Mouse (Mus musculus): ENCODE measurements around the gene Kansl1. TPM values are rescaled to one million over a fixed set of nuclear protein-coding genes. Genes with fewer than 3 reads are reported as not detected.
A peak's percentile ranks its signal among the peaks of the same experiment; 100 is the strongest.

Gene Kansl1
- polyA plus RNA-seq, 1 experiment, result 67.1 TPM

DNA sequence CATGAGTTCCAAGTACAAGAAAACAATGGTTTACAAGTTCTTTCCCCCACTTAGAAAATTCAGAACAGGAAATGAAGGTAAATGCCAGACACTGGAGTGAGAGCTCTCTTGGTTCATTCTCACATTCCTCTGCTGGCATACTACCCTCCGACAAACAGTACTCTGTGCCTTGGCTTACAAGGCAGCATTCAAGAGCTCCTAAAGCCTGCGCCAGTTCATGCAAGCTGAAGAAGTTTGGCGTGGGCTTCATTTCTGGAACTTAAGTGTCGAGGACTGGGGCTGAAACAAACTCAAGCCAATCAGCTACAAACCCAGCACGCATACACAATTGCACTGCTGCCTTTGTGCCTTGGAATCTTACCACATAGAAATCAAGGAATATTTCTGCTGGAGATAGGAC is 136.6 kb downstream of the Kansl1 start:
- Histone ChIP-seq H3K9me3 (peaks cover 4% of the 10 kb centered on the region), H3K27me3 (replicated peaks) (peaks cover 16% of the 10 kb centered on the region), H3K4me1 (peaks cover 7% of the 10 kb centered on the region; the same call in 1 of the 2 replicates), H3K36me3 (replicated peaks; ENCODE audit: low read length) (peaks cover 56% of the 10 kb centered on the region), H3K4me3 (replicated peaks) (no peak overlapping the region)
- TF ChIP-seq GATA1 (IDR thresholded peaks at IDR 0.05; ENCODE audit: borderline replicate concordance, low read length), result no peak

DNA sequence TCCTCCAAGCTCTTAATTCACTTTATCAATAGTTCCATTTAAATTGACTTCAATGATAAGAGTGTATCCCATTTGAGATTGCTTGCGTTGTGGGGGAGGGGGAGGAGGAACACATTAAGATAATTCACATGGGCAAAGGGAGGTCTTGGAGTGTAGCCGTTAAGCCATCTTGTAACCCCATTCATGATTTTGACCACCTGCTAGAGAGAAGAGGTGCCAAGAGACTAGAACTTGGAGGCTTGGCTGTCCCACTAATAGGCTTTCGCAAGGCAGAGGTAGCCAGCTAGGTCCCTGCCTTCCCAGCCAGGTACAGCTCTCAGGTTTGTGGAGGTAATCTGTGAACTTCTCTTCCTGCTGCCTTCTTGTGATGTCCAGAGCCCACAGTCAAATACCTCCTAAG is 137.5 kb downstream of the Kansl1 start:
- Histone ChIP-seq H3K4me3 (replicated peaks) (no peak overlapping the region), H3K36me3 (replicated peaks; ENCODE audit: low read length) (peaks cover 49% of the 10 kb centered on the region), H3K27me3 (replicated peaks) (peaks cover 16% of the 10 kb centered on the region), H3K9me3 (peaks cover 7% of the 10 kb centered on the region), H3K4me1 (peaks cover 7% of the 10 kb centered on the region; the same call in 1 of the 2 replicates)
- TF ChIP-seq FLI1 (IDR thresholded peaks at IDR 0.05; ENCODE audit: low read length) (no peak), GATA1 (IDR thresholded peaks at IDR 0.05; ENCODE audit: borderline replicate concordance, low read length) (no peak)

DNA sequence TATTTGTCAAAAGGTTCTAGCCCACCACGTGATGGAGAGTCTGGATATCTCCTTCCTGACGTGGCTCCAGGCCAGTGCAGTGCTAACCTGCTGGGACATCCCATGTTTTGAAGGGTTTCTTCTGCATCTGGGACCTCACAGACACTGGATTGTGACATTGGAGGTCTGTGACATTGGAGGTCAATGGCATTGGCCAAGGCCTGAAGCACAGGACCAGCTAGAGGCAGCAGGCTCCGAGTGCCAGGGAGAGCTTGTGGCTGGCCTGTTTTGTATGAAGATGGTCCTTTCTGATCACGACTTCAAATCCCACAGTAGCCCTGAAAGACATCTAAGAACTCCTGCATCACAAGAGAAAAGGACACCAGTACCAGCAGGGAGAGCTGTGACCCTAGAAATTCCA is 138.5 kb downstream of the Kansl1 start:
- peaks cover 7% of the 10 kb centered on the region; the same call in 1 of the 2 replicates for H3K4me1 ChIP-seq
- H3K4me3 ChIP-seq (replicated peaks), result no peak overlapping the region
- peaks cover 16% of the 10 kb centered on the region for H3K27me3 ChIP-seq (replicated peaks)
- peaks cover 7% of the 10 kb centered on the region for H3K9me3 ChIP-seq
- peaks cover 39% of the 10 kb centered on the region for H3K36me3 ChIP-seq (replicated peaks; ENCODE audit: low read length)
- TF ChIP-seq GATA1 (IDR thresholded peaks at IDR 0.05; ENCODE audit: borderline replicate concordance, low read length) (no peak), FLI1 (IDR thresholded peaks at IDR 0.05; ENCODE audit: low read length) (no peak)

DNA sequence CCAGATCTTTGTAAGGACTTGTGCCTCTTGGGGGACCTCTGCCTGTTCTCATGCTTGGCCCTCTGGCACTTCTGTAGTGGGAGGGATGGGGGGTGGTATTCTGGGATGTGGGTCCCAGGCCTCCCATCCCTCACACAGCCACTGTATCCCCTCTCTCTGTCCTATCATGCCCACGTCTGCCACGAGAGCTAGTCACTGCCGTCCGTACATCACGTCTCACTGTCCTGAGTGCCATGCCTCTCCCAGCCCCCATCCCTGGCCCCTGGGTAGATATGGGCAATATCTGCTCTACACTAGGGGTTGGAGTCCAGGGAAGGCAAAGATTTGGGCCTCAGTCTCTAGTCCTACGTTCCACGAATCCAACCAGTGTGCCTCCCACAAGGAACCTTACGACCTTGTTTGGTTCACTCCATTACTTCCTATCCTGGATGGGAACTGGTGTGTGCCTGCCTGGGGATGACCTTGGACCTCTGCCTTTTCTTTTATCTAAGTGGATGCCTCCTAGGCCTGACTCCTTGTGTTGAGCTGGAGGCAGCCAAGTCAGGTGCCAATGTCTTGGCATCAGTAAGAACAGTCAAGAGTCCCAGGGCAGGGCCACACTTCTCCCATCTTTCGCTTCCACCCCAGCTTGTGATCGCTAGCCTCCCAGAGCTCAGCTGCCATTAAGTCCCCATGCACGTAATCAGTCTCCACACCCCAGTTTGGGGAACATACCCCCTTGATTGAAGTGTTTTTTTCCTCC is 139.3 kb downstream of the Kansl1 start:
- H3K4me1 ChIP-seq, result peaks cover 5% of the 10 kb centered on the region; the same call in 1 of the 2 replicates
- peaks cover 31% of the 10 kb centered on the region for H3K36me3 ChIP-seq (replicated peaks; ENCODE audit: low read length)
- no peak overlapping the region for H3K4me3 ChIP-seq (replicated peaks)
- H3K9me3 ChIP-seq, result peaks cover 7% of the 10 kb centered on the region
- TF ChIP-seq GATA1 (IDR thresholded peaks at IDR 0.05; ENCODE audit: borderline replicate concordance, low read length) (no peak), FLI1 (IDR thresholded peaks at IDR 0.05; ENCODE audit: low read length) (no peak)
- peaks cover 16% of the 10 kb centered on the region for H3K27me3 ChIP-seq (replicated peaks)

DNA sequence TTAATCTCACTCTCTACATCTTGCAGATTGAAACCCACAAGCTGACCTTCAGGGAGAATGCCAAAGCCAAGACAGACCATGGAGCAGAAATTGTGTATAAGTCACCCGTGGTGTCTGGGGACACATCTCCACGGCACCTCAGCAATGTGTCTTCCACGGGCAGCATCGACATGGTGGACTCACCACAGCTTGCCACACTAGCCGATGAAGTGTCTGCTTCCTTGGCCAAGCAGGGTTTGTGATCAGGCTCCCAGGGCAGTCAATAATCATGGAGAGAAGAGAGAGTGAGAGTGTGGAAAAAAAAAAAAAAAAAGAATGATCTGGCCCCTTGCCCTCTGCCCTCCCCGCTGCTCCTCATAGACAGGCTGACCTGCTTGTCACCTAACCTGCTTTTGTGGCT is 140.7 kb downstream of the Kansl1 start:
- Histone ChIP-seq H3K4me1 (peaks cover under 1% of the 10 kb centered on the region; the same call in 1 of the 2 replicates), H3K27me3 (replicated peaks) (peaks cover 17% of the 10 kb centered on the region), H3K9me3 (peaks cover 7% of the 10 kb centered on the region), H3K4me3 (replicated peaks) (no peak overlapping the region), H3K36me3 (replicated peaks; ENCODE audit: low read length) (peaks cover 19% of the 10 kb centered on the region)
- TF ChIP-seq GATA1 (IDR thresholded peaks at IDR 0.05; ENCODE audit: borderline replicate concordance, low read length), result no peak
- TF ChIP-seq FLI1 (IDR thresholded peaks at IDR 0.05; ENCODE audit: low read length), result no peak

DNA sequence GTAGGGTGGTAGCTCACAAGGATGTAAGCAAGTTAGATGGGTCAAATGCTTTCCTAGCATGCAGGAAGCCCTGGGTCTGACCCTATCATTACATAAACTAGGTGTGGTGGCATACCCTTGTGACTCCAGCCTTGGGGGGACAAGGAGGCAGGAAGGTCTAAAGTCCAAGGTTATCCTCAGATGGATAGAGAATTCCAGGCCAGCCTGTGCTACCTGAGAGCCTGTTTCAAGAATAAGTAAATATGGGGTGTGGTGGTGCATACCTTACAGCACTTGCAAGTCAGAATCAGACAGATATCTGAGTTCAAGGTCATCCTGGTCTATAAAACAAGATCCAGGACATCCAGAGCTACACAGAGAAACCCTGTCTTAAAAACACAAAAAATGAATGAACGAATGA is 141.2 kb downstream of the Kansl1 start:
- Histone ChIP-seq H3K27me3 (replicated peaks) (peaks cover 21% of the 10 kb centered on the region), H3K36me3 (replicated peaks; ENCODE audit: low read length) (peaks cover 14% of the 10 kb centered on the region), H3K4me1 (peaks cover 5% of the 10 kb centered on the region), H3K4me3 (replicated peaks) (no peak overlapping the region), H3K9me3 (peaks cover 7% of the 10 kb centered on the region)
- TF ChIP-seq GATA1 (IDR thresholded peaks at IDR 0.05; ENCODE audit: borderline replicate concordance, low read length) (no peak), FLI1 (IDR thresholded peaks at IDR 0.05; ENCODE audit: low read length) (no peak)

DNA sequence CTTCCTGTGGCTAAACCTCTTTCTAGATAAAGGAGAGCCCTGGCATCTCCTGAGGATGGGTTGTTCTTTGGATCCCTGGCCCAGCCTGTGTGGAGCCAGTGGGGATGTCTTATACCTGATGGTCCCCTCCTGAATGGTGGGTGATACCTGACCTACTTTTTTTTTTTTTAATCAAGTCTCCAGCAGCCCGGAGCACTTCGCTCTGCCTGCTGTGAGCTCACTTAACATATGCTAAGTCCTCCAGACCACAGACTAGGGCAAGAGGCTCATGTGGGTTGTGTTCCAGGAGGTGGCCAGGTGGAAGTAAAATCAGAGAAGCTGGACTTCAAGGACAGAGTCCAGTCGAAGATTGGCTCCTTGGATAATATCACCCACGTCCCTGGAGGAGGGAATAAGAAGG is 146.5 kb downstream of the Kansl1 start:
- H3K9me3 ChIP-seq, result peaks cover 4% of the 10 kb centered on the region
- H3K4me3 ChIP-seq (replicated peaks), result no peak overlapping the region
- peaks cover 57% of the 10 kb centered on the region for H3K4me1 ChIP-seq
- no peaks in the 10 kb centered on the region for H3K36me3 ChIP-seq (replicated peaks; ENCODE audit: low read length)
- peaks cover 32% of the 10 kb centered on the region for H3K27me3 ChIP-seq (replicated peaks)
- TF ChIP-seq FLI1 (IDR thresholded peaks at IDR 0.05; ENCODE audit: low read length) (no peak), GATA1 (IDR thresholded peaks at IDR 0.05; ENCODE audit: borderline replicate concordance, low read length) (no peak)

DNA sequence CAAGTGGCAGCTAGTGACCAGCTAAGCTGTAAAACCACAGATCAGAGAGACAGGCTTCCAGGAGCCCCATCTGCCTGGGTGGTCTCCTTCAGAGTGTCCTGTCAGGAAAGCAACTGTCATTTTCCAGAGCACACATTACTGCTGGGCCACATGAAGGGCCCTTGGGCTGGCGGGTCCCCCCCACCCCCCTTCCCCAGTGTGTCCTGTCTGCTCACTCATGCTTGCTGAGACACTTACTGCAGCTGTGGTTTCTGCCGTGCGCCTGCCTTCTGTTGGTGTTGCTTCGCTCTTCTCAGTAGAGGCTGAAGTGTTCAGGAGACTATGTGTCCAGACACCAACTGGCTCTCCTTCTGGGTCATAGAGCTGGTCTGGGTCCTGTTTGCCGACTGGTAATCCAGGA is 148.2 kb downstream of the Kansl1 start:
- Histone ChIP-seq H3K9me3 (no peaks in the 10 kb centered on the region), H3K27me3 (replicated peaks) (peaks cover 32% of the 10 kb centered on the region), H3K4me3 (replicated peaks) (peak overlapping the region; percentile 62), H3K4me1 (peaks cover 66% of the 10 kb centered on the region), H3K36me3 (replicated peaks; ENCODE audit: low read length) (no peaks in the 10 kb centered on the region)
- TF ChIP-seq FLI1 (IDR thresholded peaks at IDR 0.05; ENCODE audit: low read length) (no peak), GATA1 (IDR thresholded peaks at IDR 0.05; ENCODE audit: borderline replicate concordance, low read length) (no peak)

DNA sequence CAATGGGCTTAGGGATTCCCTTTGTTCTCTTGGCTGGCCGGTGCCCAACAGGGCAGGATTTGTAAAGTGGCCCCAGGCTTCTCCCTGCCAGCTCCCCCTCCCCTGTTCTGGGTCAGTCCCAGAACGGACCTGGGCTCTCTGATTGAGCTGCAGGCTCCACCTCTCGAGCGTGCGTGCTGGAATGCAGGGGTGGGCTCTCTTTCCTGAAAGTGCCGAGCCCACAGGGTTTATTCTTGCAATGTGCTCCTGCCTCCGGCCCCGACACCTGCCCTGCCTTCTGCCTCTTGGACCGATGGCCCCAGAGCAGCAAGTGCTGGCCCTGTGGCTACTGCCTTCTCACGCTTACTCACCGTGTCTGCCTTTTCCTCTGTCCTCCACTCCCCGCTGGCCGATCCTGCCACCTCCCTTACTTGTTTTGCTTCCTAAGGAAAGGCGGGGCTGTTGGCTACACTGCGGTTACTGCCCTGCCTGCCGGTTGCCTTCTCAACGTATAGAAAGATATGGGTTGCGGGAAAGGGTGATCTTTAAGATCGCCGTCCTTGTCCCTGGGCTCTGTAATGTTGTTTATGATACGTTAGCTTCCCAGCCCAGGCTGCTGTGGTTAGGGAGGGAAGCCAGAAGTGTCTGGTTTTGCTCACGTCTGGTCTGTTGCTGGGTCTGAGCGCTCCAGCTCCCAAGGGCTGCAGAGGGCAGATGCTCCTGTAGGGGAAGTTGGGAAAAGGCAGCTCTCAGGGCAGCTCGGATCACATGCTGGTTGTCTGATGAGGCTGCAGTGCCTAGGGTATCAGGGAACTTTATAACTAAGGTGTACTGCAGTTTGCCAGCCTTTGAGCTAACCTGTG is 149.5 kb downstream of the Kansl1 start:
- Histone ChIP-seq H3K4me1 (peaks cover 66% of the 10 kb centered on the region), H3K36me3 (replicated peaks; ENCODE audit: low read length) (no peaks in the 10 kb centered on the region), H3K9me3 (no peaks in the 10 kb centered on the region), H3K4me3 (replicated peaks) (peak overlapping the region; percentile 94), H3K27me3 (replicated peaks) (peaks cover 32% of the 10 kb centered on the region)
- TF ChIP-seq FLI1 (IDR thresholded peaks at IDR 0.05; ENCODE audit: low read length) (no peak), GATA1 (IDR thresholded peaks at IDR 0.05; ENCODE audit: borderline replicate concordance, low read length) (no peak)

DNA sequence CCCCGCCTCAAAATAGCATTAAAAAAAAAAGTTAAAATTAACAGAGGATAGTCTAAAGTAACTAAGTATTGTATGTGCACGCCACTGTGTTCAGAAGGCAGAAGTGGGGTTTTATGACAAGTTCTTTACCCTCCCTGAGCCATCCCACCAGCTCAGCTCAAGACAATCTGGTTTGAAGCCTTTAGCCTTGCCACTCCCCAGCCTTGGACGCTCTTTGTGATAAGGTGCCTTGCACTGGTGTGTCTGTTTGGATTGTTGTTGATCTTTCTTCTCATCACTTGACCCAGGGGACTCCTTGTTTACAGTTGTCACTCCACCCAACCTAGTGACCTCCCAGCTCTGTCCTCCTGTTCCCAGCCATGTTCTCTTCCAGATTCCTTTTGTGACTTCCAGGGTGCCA is 151.0 kb downstream of the Kansl1 start:
- H3K4me1 ChIP-seq, result peaks cover 62% of the 10 kb centered on the region
- TF ChIP-seq FLI1 (IDR thresholded peaks at IDR 0.05; ENCODE audit: low read length) (no peak), GATA1 (IDR thresholded peaks at IDR 0.05; ENCODE audit: borderline replicate concordance, low read length) (no peak)

More for the DNA sequence above, 151.0 kb downstream of the Kansl1 start:
- Histone ChIP-seq H3K9me3 (no peaks in the 10 kb centered on the region), H3K4me3 (replicated peaks) (no peak overlapping the region), H3K36me3 (replicated peaks; ENCODE audit: low read length) (no peaks in the 10 kb centered on the region), H3K27me3 (replicated peaks) (peaks cover 37% of the 10 kb centered on the region)
